Mouse (Mus musculus): ENCODE measurements at regions not wholly inside any gene's neighbourhood (a gene's known extent, or its start where the extent isn't known, plus 50 kb on each side); places are given as distances from the start of the nearest gene placed in this dataset.

GRCm38 (mm10) chr4:124417176-124417575, 193.4 kb downstream of the 3100002H09Rik start:
- no peak for DNase-seq (ENCODE audit: low read depth)
- TF ChIP-seq CTCF (IDR thresholded peaks at IDR 0.05; ENCODE audit: borderline replicate concordance, extremely low read depth, insufficient read depth, insufficient read length) (no peak), POLR2A (IDR thresholded peaks at IDR 0.05; ENCODE audit: borderline replicate concordance, extremely low read depth, insufficient read depth, insufficient read length, poor library complexity, severe bottlenecking) (no peak)

- DNase-seq (ENCODE audit: low read depth): no peak
- TF ChIP-seq POLR2A (IDR thresholded peaks at IDR 0.05; ENCODE audit: borderline replicate concordance, extremely low read depth, insufficient read depth, insufficient read length, poor library complexity, severe bottlenecking) (no peak), CTCF (IDR thresholded peaks at IDR 0.05; ENCODE audit: borderline replicate concordance, extremely low read depth, insufficient read depth, insufficient read length) (no peak)
Measured at GRCm38 (mm10) chr4:124416266-124416665, 194.3 kb downstream of the 3100002H09Rik start.

GRCm38 (mm10) chr4:124414386-124414785, 196.2 kb downstream of the 3100002H09Rik start:
- DNase-seq (ENCODE audit: low read depth): no peak
- TF ChIP-seq POLR2A (IDR thresholded peaks at IDR 0.05; ENCODE audit: borderline replicate concordance, extremely low read depth, insufficient read depth, insufficient read length, poor library complexity, severe bottlenecking) (no peak), CTCF (IDR thresholded peaks at IDR 0.05; ENCODE audit: borderline replicate concordance, extremely low read depth, insufficient read depth, insufficient read length) (no peak)

GRCm38 (mm10) chr4:124409279-124409678, 201.3 kb downstream of the 3100002H09Rik start:
- no peak for TF ChIP-seq CTCF (IDR thresholded peaks at IDR 0.05; ENCODE audit: borderline replicate concordance, extremely low read depth, insufficient read depth, insufficient read length)
- no peak for TF ChIP-seq POLR2A (IDR thresholded peaks at IDR 0.05; ENCODE audit: borderline replicate concordance, extremely low read depth, insufficient read depth, insufficient read length, poor library complexity, severe bottlenecking)
- no peak for DNase-seq (ENCODE audit: low read depth)

- no peak for TF ChIP-seq POLR2A (IDR thresholded peaks at IDR 0.05; ENCODE audit: borderline replicate concordance, extremely low read depth, insufficient read depth, insufficient read length, poor library complexity, severe bottlenecking)
- no peak; the same call in 1 of the 2 replicates for TF ChIP-seq CTCF (IDR thresholded peaks at IDR 0.05; ENCODE audit: borderline replicate concordance, extremely low read depth, insufficient read depth, insufficient read length)
- DNase-seq (ENCODE audit: low read depth): peak; percentile 75
Measured at GRCm38 (mm10) chr4:124402075-124402474, 208.5 kb downstream of the 3100002H09Rik start.

GRCm38 (mm10) chr4:124400741-124401140, 209.9 kb downstream of the 3100002H09Rik start:
- peak; percentile 56 for DNase-seq (ENCODE audit: low read depth)
- TF ChIP-seq POLR2A (IDR thresholded peaks at IDR 0.05; ENCODE audit: borderline replicate concordance, extremely low read depth, insufficient read depth, insufficient read length, poor library complexity, severe bottlenecking): no peak
- no peak for TF ChIP-seq CTCF (IDR thresholded peaks at IDR 0.05; ENCODE audit: borderline replicate concordance, extremely low read depth, insufficient read depth, insufficient read length)

- DNase-seq (ENCODE audit: low read depth): no peak
- TF ChIP-seq POLR2A (IDR thresholded peaks at IDR 0.05; ENCODE audit: borderline replicate concordance, extremely low read depth, insufficient read depth, insufficient read length, poor library complexity, severe bottlenecking) (no peak), CTCF (IDR thresholded peaks at IDR 0.05; ENCODE audit: borderline replicate concordance, extremely low read depth, insufficient read depth, insufficient read length) (no peak)
Measured at GRCm38 (mm10) chr4:124400136-124400675, 210.4 kb downstream of the 3100002H09Rik start.

- no peak for TF ChIP-seq CTCF (IDR thresholded peaks at IDR 0.05; ENCODE audit: borderline replicate concordance, extremely low read depth, insufficient read depth, insufficient read length)
- DNase-seq (ENCODE audit: low read depth): no peak
Measured at GRCm38 (mm10) chr4:124398354-124398753, 212.2 kb downstream of the 3100002H09Rik start.

- TF ChIP-seq CTCF (IDR thresholded peaks at IDR 0.05; ENCODE audit: borderline replicate concordance, extremely low read depth, insufficient read depth, insufficient read length) (no peak), POLR2A (IDR thresholded peaks at IDR 0.05; ENCODE audit: borderline replicate concordance, extremely low read depth, insufficient read depth, insufficient read length, poor library complexity, severe bottlenecking) (no peak)
- DNase-seq (ENCODE audit: low read depth): no peak
Measured at GRCm38 (mm10) chr4:124396566-124397283, 213.9 kb downstream of the 3100002H09Rik start.

GRCm38 (mm10) chr4:124395966-124396395, 214.6 kb downstream of the 3100002H09Rik start:
- TF ChIP-seq POLR2A (IDR thresholded peaks at IDR 0.05; ENCODE audit: borderline replicate concordance, extremely low read depth, insufficient read depth, insufficient read length, poor library complexity, severe bottlenecking) (no peak), CTCF (IDR thresholded peaks at IDR 0.05; ENCODE audit: borderline replicate concordance, extremely low read depth, insufficient read depth, insufficient read length) (no peak)
- DNase-seq (ENCODE audit: low read depth): no peak

- DNase-seq (ENCODE audit: low read depth): peak; percentile 89
Measured at GRCm38 (mm10) chr4:124395069-124395965, 215.3 kb downstream of the 3100002H09Rik start.

More at GRCm38 (mm10) chr4:124395069-124395965, 215.3 kb downstream of the 3100002H09Rik start:
- no peak for TF ChIP-seq CTCF (IDR thresholded peaks at IDR 0.05; ENCODE audit: borderline replicate concordance, extremely low read depth, insufficient read depth, insufficient read length)
- no peak for TF ChIP-seq POLR2A (IDR thresholded peaks at IDR 0.05; ENCODE audit: borderline replicate concordance, extremely low read depth, insufficient read depth, insufficient read length, poor library complexity, severe bottlenecking)

Data from brain, embryonic 14.5 days (tissue).